Mouse (Mus musculus): ENCODE data around the gene Pald1. TPM values are rescaled to one million over a fixed set of nuclear protein-coding genes. Genes with fewer than 3 reads are reported as not detected.
A peak's percentile ranks its signal among the peaks of the same experiment; 100 is the strongest.

Gene Pald1
- polyA plus RNA-seq, 1 experiment: 6.8 TPM

- WGBS: 17% methylated on average over 7 of the region's 7 CpGs
- H3K4me3 ChIP-seq (ENCODE audit: control insufficient read depth, insufficient read depth, low read length): peak within 1 kb of the TSS; percentile 28
- no peaks in the 10 kb centered on the region for H3K36me3 ChIP-seq (ENCODE audit: control insufficient read depth, insufficient read depth, low read length)
- no peaks in the 10 kb centered on the region for H3K27me3 ChIP-seq (ENCODE audit: control insufficient read depth, insufficient read depth, low read length)
- H3K27ac ChIP-seq (ENCODE audit: control insufficient read depth, insufficient read depth, low read length): peak within 1 kb of the TSS; percentile 36; the same call in 1 of the 2 replicates
- DNase-seq: peak; percentile 76
- H3K4me1 ChIP-seq (replicated peaks; ENCODE audit: control insufficient read depth, insufficient read depth, low read length): peaks cover 16% of the 10 kb centered on the region
- TF ChIP-seq CTCF (IDR thresholded peaks at IDR 0.05; ENCODE audit: borderline replicate concordance, control insufficient read depth, extremely low read depth, insufficient read depth, low read length, poor library complexity) (peak; percentile 50; the same call in 1 of the 2 replicates), POLR2A (IDR thresholded peaks at IDR 0.05; ENCODE audit: control insufficient read depth, extremely low read depth, insufficient read depth, low read length, poor library complexity) (0 out of 2 replicates have a peak, but pooled peaks have one; percentile 42)
Measured at GRCm38 (mm10) chr10:61297477-61297876, 85.9 kb downstream of the Pald1 start, which contains the start of gene Prf1. Prf1 (plus strand) TSS chr10:61297833.

GRCm38 (mm10) chr10:61296713-61297445 lies 86.5 kb downstream of the Pald1 start:
- 43% methylated on average over 8 of the region's 8 CpGs for WGBS
- peak overlapping the region; percentile 36; the same call in 1 of the 2 replicates for H3K27ac ChIP-seq (ENCODE audit: control insufficient read depth, insufficient read depth, low read length)
- no peak for TF ChIP-seq POLR2A (IDR thresholded peaks at IDR 0.05; ENCODE audit: control insufficient read depth, extremely low read depth, insufficient read depth, low read length, poor library complexity)
- no peak for TF ChIP-seq CTCF (IDR thresholded peaks at IDR 0.05; ENCODE audit: borderline replicate concordance, control insufficient read depth, extremely low read depth, insufficient read depth, low read length, poor library complexity)

GRCm38 (mm10) chr10:61294242-61294641 lies 89.1 kb downstream of the Pald1 start:
- Histone ChIP-seq H3K4me1 (replicated peaks; ENCODE audit: control insufficient read depth, insufficient read depth, low read length) (peaks cover 16% of the 10 kb centered on the region), H3K27ac (ENCODE audit: control insufficient read depth, insufficient read depth, low read length) (no peak overlapping the region), H3K36me3 (ENCODE audit: control insufficient read depth, insufficient read depth, low read length) (no peaks in the 10 kb centered on the region), H3K4me3 (ENCODE audit: control insufficient read depth, insufficient read depth, low read length) (no peak overlapping the region), H3K27me3 (ENCODE audit: control insufficient read depth, insufficient read depth, low read length) (no peaks in the 10 kb centered on the region)
- TF ChIP-seq CTCF (IDR thresholded peaks at IDR 0.05; ENCODE audit: borderline replicate concordance, control insufficient read depth, extremely low read depth, insufficient read depth, low read length, poor library complexity): no peak
- no peak for DNase-seq
- 90% methylated on average over 8 of the region's 8 CpGs for WGBS

More at GRCm38 (mm10) chr10:61296713-61297445, 86.5 kb downstream of the Pald1 start:
- Histone ChIP-seq H3K36me3 (ENCODE audit: control insufficient read depth, insufficient read depth, low read length) (no peaks in the 10 kb centered on the region), H3K4me1 (replicated peaks; ENCODE audit: control insufficient read depth, insufficient read depth, low read length) (peaks cover 16% of the 10 kb centered on the region), H3K27me3 (ENCODE audit: control insufficient read depth, insufficient read depth, low read length) (no peaks in the 10 kb centered on the region), H3K4me3 (ENCODE audit: control insufficient read depth, insufficient read depth, low read length) (no peak overlapping the region; the same call in 1 of the 2 replicates)
- no peak for DNase-seq

GRCm38 (mm10) chr10:61290479-61290878 lies 92.9 kb downstream of the Pald1 start:
- H3K4me3 ChIP-seq (ENCODE audit: control insufficient read depth, insufficient read depth, low read length): no peak overlapping the region
- no peaks in the 10 kb centered on the region for H3K36me3 ChIP-seq (ENCODE audit: control insufficient read depth, insufficient read depth, low read length)
- DNase-seq: no peak
- TF ChIP-seq POLR2A (IDR thresholded peaks at IDR 0.05; ENCODE audit: control insufficient read depth, extremely low read depth, insufficient read depth, low read length, poor library complexity) (no peak), CTCF (IDR thresholded peaks at IDR 0.05; ENCODE audit: borderline replicate concordance, control insufficient read depth, extremely low read depth, insufficient read depth, low read length, poor library complexity) (no peak)
- no peak overlapping the region for H3K27ac ChIP-seq (ENCODE audit: control insufficient read depth, insufficient read depth, low read length)
- no peaks in the 10 kb centered on the region; the same call in 1 of the 2 replicates for H3K4me1 ChIP-seq (replicated peaks; ENCODE audit: control insufficient read depth, insufficient read depth, low read length)
- 9% methylated on average over 2 of the region's 2 CpGs for WGBS
- no peaks in the 10 kb centered on the region for H3K27me3 ChIP-seq (ENCODE audit: control insufficient read depth, insufficient read depth, low read length)

GRCm38 (mm10) chr10:61290016-61290415 lies 93.3 kb downstream of the Pald1 start:
- no peaks in the 10 kb centered on the region; the same call in 1 of the 2 replicates for H3K4me1 ChIP-seq (replicated peaks; ENCODE audit: control insufficient read depth, insufficient read depth, low read length)
- no peak overlapping the region for H3K27ac ChIP-seq (ENCODE audit: control insufficient read depth, insufficient read depth, low read length)
- no peak for DNase-seq
- 59% methylated on average over 2 of the region's 2 CpGs for WGBS
- H3K27me3 ChIP-seq (ENCODE audit: control insufficient read depth, insufficient read depth, low read length): no peaks in the 10 kb centered on the region
- TF ChIP-seq CTCF (IDR thresholded peaks at IDR 0.05; ENCODE audit: borderline replicate concordance, control insufficient read depth, extremely low read depth, insufficient read depth, low read length, poor library complexity): no peak
- no peak for TF ChIP-seq POLR2A (IDR thresholded peaks at IDR 0.05; ENCODE audit: control insufficient read depth, extremely low read depth, insufficient read depth, low read length, poor library complexity)
- no peaks in the 10 kb centered on the region for H3K36me3 ChIP-seq (ENCODE audit: control insufficient read depth, insufficient read depth, low read length)
- H3K4me3 ChIP-seq (ENCODE audit: control insufficient read depth, insufficient read depth, low read length): no peak overlapping the region

GRCm38 (mm10) chr10:61286246-61286645 lies 97.1 kb downstream of the Pald1 start:
- H3K4me1 ChIP-seq (replicated peaks; ENCODE audit: control insufficient read depth, insufficient read depth, low read length): no peaks in the 10 kb centered on the region; the same call in 1 of the 2 replicates
- no peak for DNase-seq
- no peak for TF ChIP-seq CTCF (IDR thresholded peaks at IDR 0.05; ENCODE audit: borderline replicate concordance, control insufficient read depth, extremely low read depth, insufficient read depth, low read length, poor library complexity)
- H3K27me3 ChIP-seq (ENCODE audit: control insufficient read depth, insufficient read depth, low read length): no peaks in the 10 kb centered on the region
- no peak overlapping the region for H3K4me3 ChIP-seq (ENCODE audit: control insufficient read depth, insufficient read depth, low read length)
- H3K27ac ChIP-seq (ENCODE audit: control insufficient read depth, insufficient read depth, low read length): no peak overlapping the region
- 89% methylated on average over 7 of the region's 7 CpGs for WGBS
- no peaks in the 10 kb centered on the region for H3K36me3 ChIP-seq (ENCODE audit: control insufficient read depth, insufficient read depth, low read length)

Measured in thymus, adult 2 months (tissue).